Mouse (Mus musculus): Measurements from ENCODE around the gene Trappc1. TPM values are rescaled to one million over a fixed set of nuclear protein-coding genes. Genes with fewer than 3 reads are reported as not detected.
A peak's percentile ranks its signal among the peaks of the same experiment; 100 is the strongest.

Trappc1 gene
- total and polyA plus RNA-seq, 2 experiments from 2014 or later = 161 to 205 TPM

- Histone ChIP-seq H3K36me3 (ENCODE audit: insufficient read depth, low read length) (no peaks in the 10 kb centered on the region), H3K4me1 (ENCODE audit: insufficient read depth, low read length) (peaks cover 8% of the 10 kb centered on the region; the same call in 1 of the 2 replicates), H3K4me2 (ENCODE audit: low read depth, low read length, poor library complexity, severe bottlenecking) (peak overlapping the region; percentile 57; the same call in 1 of the 2 replicates), H3K4me3 (ENCODE audit: low read depth, low read length) (no peak overlapping the region), H3K9ac (replicated peaks; ENCODE audit: low read length, poor library complexity, severe bottlenecking) (no peak overlapping the region), H3K27me3 (ENCODE audit: insufficient read depth, low read length) (0 out of 2 replicates have a peak, but pooled peaks cover 3% of the 10 kb centered on the region), H3K9me3 (ENCODE audit: low read length) (no peaks in the 10 kb centered on the region), H3K27ac (ENCODE audit: low read depth, low read length) (no peak overlapping the region)
- ATAC-seq (ENCODE audit: low FRiP score) (no peak), DNase-seq (ENCODE audit: low spot score) (no peak)
- TF ChIP-seq CTCF (IDR thresholded peaks at IDR 0.05) = no peak
- 97% methylated on average over 6 of the region's 6 CpGs for WGBS
Observed at GRCm38 (mm10) chr11:69331152-69331551, 7.4 kb downstream of the Trappc1 start.

- H3K27me3 ChIP-seq (ENCODE audit: insufficient read depth, low read length) = 0 out of 2 replicates have a peak, but pooled peaks cover 3% of the 10 kb centered on the region
- H3K9ac ChIP-seq (replicated peaks; ENCODE audit: low read length, poor library complexity, severe bottlenecking) = peak overlapping the region; percentile 64
- peak overlapping the region; percentile 41 for H3K4me3 ChIP-seq (ENCODE audit: low read depth, low read length)
- peaks cover 8% of the 10 kb centered on the region; the same call in 1 of the 2 replicates for H3K4me1 ChIP-seq (ENCODE audit: insufficient read depth, low read length)
- H3K36me3 ChIP-seq (ENCODE audit: insufficient read depth, low read length) = no peaks in the 10 kb centered on the region
- WGBS = 1% methylated on average over 24 of the region's 24 CpGs
- DNase-seq (ENCODE audit: low spot score) = peak; percentile 90
- peak overlapping the region; percentile 57 for H3K4me2 ChIP-seq (ENCODE audit: low read depth, low read length, poor library complexity, severe bottlenecking)
- ATAC-seq (ENCODE audit: low FRiP score) = peak; percentile 84
- TF ChIP-seq CTCF (IDR thresholded peaks at IDR 0.05) = no peak
- no peaks in the 10 kb centered on the region for H3K9me3 ChIP-seq (ENCODE audit: low read length)
- H3K27ac ChIP-seq (ENCODE audit: low read depth, low read length) = peak overlapping the region; percentile 86
Observed at GRCm38 (mm10) chr11:69331929-69332405, 8.2 kb downstream of the Trappc1 start.

GRCm38 (mm10) chr11:69332713-69333253 is 9.0 kb downstream of the Trappc1 start:
- peak overlapping the region; percentile 86 for H3K27ac ChIP-seq (ENCODE audit: low read depth, low read length)
- 0 out of 2 replicates have a peak, but pooled peaks cover 2% of the 10 kb centered on the region for H3K27me3 ChIP-seq (ENCODE audit: insufficient read depth, low read length)
- no peak for ATAC-seq (ENCODE audit: low FRiP score)
- H3K4me2 ChIP-seq (ENCODE audit: low read depth, low read length, poor library complexity, severe bottlenecking) = peak overlapping the region; percentile 57
- no peaks in the 10 kb centered on the region for H3K9me3 ChIP-seq (ENCODE audit: low read length)
- DNase-seq (ENCODE audit: low spot score) = no peak
- peaks cover 8% of the 10 kb centered on the region; the same call in 1 of the 2 replicates for H3K4me1 ChIP-seq (ENCODE audit: insufficient read depth, low read length)
- peak overlapping the region; percentile 41 for H3K4me3 ChIP-seq (ENCODE audit: low read depth, low read length)
- TF ChIP-seq CTCF (IDR thresholded peaks at IDR 0.05) = no peak
- no peaks in the 10 kb centered on the region for H3K36me3 ChIP-seq (ENCODE audit: insufficient read depth, low read length)
- 42% methylated on average over 8 of the region's 8 CpGs for WGBS
- peak overlapping the region; percentile 64 for H3K9ac ChIP-seq (replicated peaks; ENCODE audit: low read length, poor library complexity, severe bottlenecking)

GRCm38 (mm10) chr11:69333922-69334321 is 10.1 kb downstream of the Trappc1 start:
- peak; percentile 56 for TF ChIP-seq CTCF (IDR thresholded peaks at IDR 0.05)
- no peak for DNase-seq (ENCODE audit: low spot score)
- no peaks in the 10 kb centered on the region for H3K36me3 ChIP-seq (ENCODE audit: insufficient read depth, low read length)
- H3K27me3 ChIP-seq (ENCODE audit: insufficient read depth, low read length) = no peaks in the 10 kb centered on the region
- no peaks in the 10 kb centered on the region for H3K9me3 ChIP-seq (ENCODE audit: low read length)
- no peak for ATAC-seq (ENCODE audit: low FRiP score)
- H3K4me2 ChIP-seq (ENCODE audit: low read depth, low read length, poor library complexity, severe bottlenecking) = no peak overlapping the region
- 63% methylated on average over 3 of the region's 3 CpGs for WGBS
- peaks cover 8% of the 10 kb centered on the region; the same call in 1 of the 2 replicates for H3K4me1 ChIP-seq (ENCODE audit: insufficient read depth, low read length)
- no peak overlapping the region for H3K4me3 ChIP-seq (ENCODE audit: low read depth, low read length)
- H3K27ac ChIP-seq (ENCODE audit: low read depth, low read length) = no peak overlapping the region
- H3K9ac ChIP-seq (replicated peaks; ENCODE audit: low read length, poor library complexity, severe bottlenecking) = no peak overlapping the region

- Histone ChIP-seq H3K4me1 (ENCODE audit: insufficient read depth, low read length) (peaks cover 8% of the 10 kb centered on the region; the same call in 1 of the 2 replicates), H3K4me3 (ENCODE audit: low read depth, low read length) (no peak overlapping the region), H3K27ac (ENCODE audit: low read depth, low read length) (no peak overlapping the region), H3K9me3 (ENCODE audit: low read length) (no peaks in the 10 kb centered on the region), H3K27me3 (ENCODE audit: insufficient read depth, low read length) (no peaks in the 10 kb centered on the region), H3K9ac (replicated peaks; ENCODE audit: low read length, poor library complexity, severe bottlenecking) (no peak overlapping the region), H3K4me2 (ENCODE audit: low read depth, low read length, poor library complexity, severe bottlenecking) (no peak overlapping the region), H3K36me3 (ENCODE audit: insufficient read depth, low read length) (no peaks in the 10 kb centered on the region)
- no peak for DNase-seq (ENCODE audit: low spot score)
- no peak for TF ChIP-seq CTCF (IDR thresholded peaks at IDR 0.05)
- no peak for ATAC-seq (ENCODE audit: low FRiP score)
- 77% methylated on average over 4 of the region's 4 CpGs for WGBS
Observed at GRCm38 (mm10) chr11:69334796-69335195, 11.0 kb downstream of the Trappc1 start.

All from midbrain, postnatal 0 days (tissue).